Mouse (Mus musculus) kidney, postnatal 36 days (tissue): ENCODE results near the gene Uxt.
A peak's percentile ranks its signal among the peaks of the same experiment; 100 is the strongest.

ENCODE experiments used
- DNase-seq, 2 experiments: peaks; one replicate each; pipeline ENCODE4 v3.0.0; 2021 to 2022; ENCODE audit warnings: mixed read lengths in 2 of 2

Gene Uxt

GRCm38 (mm10) chrX:20961477-20962378, at the start of gene Uxt:
Gene Uxt, minus strand, starts transcription at chrX:20962017.
- DNase-seq = peak; percentile 90 to 92

GRCm38 (mm10) chrX:20980901-20981300, 19.1 kb upstream of the Uxt start:
- DNase-seq = no peak

- DNase-seq = peak; percentile 85 to 89
Observed at GRCm38 (mm10) chrX:20950191-20950880, 11.5 kb downstream of the Uxt start, which contains the start of gene Elk1. Gene Elk1, minus strand, starts transcription at chrX:20950608.

GRCm38 (mm10) chrX:20946055-20946454, 15.8 kb downstream of the Uxt start:
- peak; percentile 45 to 71 for DNase-seq

- DNase-seq = peak in 1 of 2 experiments; percentile 19
Observed at GRCm38 (mm10) chrX:20931963-20932362, 29.9 kb downstream of the Uxt start.

GRCm38 (mm10) chrX:20931364-20931763, 30.5 kb downstream of the Uxt start, which contains the start of gene Cfp:
Gene Cfp, minus strand, starts transcription at chrX:20931555.
- no peak for DNase-seq

- no peak for DNase-seq
Observed at GRCm38 (mm10) chrX:20929859-20930258, 32.0 kb downstream of the Uxt start.

GRCm38 (mm10) chrX:20924976-20925375, 36.8 kb downstream of the Uxt start:
- DNase-seq = no peak

- DNase-seq = no peak
Observed at GRCm38 (mm10) chrX:20923506-20923905, 38.3 kb downstream of the Uxt start.

- no peak for DNase-seq
Observed at GRCm38 (mm10) chrX:20921366-20921765, 40.5 kb downstream of the Uxt start.

GRCm38 (mm10) chrX:20920844-20921364, 40.9 kb downstream of the Uxt start, which contains the start of gene Syn1:
Gene Syn1, minus strand, starts transcription at chrX:20921004.
- peak; percentile 74 to 80 for DNase-seq

- DNase-seq = no peak
Observed at GRCm38 (mm10) chrX:20920249-20920843, 41.5 kb downstream of the Uxt start.

GRCm38 (mm10) chrX:20915075-20915474, 46.7 kb downstream of the Uxt start:
- DNase-seq = no peak

GRCm38 (mm10) chrX:20913726-20914125, 48.1 kb downstream of the Uxt start:
- no peak for DNase-seq

GRCm38 (mm10) chrX:20910074-20910473, 51.7 kb downstream of the Uxt start:
- no peak for DNase-seq
